Mouse (Mus musculus): ENCODE results near the gene Rab17. TPM values are rescaled to one million over a fixed set of nuclear protein-coding genes. Genes with fewer than 3 reads are reported as not detected.
A peak's percentile ranks its signal among the peaks of the same experiment; 100 is the strongest.

Rab17 gene
- polyA plus RNA-seq (2016; fragmentation: Nextera tagmentation; extraction: Ambion mirVana), result 0.21 TPM in 1 of 2 replicates, not detected in the other

DNA sequence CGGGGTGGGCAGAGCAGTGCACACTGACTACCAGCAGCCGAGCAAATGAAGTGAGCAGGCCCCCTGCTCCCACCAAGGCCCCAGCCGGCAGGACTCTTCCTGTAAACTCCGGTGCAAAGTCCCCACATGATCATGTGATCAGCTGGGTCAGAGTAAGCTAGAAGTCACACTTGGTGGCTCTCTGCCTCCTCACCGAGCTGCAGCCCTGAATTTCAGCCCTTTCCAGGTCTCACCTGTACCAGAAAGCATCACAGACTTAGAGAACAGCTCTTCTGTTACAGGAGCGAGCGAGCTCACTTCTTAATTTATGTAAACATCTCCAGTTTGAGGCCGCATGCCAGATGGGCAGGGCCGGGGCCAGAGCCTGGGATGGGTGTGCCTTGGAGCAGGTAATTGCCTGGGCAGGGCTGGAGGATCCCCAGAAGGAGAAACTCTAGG lies at the start of gene Rab17:
Rab17 (minus strand) TSS at position 315 of the 438 bp plus-strand sequence.
- Histone ChIP-seq H3K4me3 (replicated peaks) (no peak within 1 kb of the TSS), H3K27ac (no peak within 1 kb of the TSS), H3K36me3 (replicated peaks) (no peaks in the 10 kb centered on the region), H3K9ac (no peak within 1 kb of the TSS), H3K4me2 (no peak within 1 kb of the TSS), H3K27me3 (peaks cover 10% of the 10 kb centered on the region), H3K4me1 (peaks cover 23% of the 10 kb centered on the region), H3K9me3 (no peaks in the 10 kb centered on the region)
- ATAC-seq (ENCODE audit: low FRiP score), result no peak
- WGBS, result 46% methylated on average over 9 of the region's 9 CpGs

DNA sequence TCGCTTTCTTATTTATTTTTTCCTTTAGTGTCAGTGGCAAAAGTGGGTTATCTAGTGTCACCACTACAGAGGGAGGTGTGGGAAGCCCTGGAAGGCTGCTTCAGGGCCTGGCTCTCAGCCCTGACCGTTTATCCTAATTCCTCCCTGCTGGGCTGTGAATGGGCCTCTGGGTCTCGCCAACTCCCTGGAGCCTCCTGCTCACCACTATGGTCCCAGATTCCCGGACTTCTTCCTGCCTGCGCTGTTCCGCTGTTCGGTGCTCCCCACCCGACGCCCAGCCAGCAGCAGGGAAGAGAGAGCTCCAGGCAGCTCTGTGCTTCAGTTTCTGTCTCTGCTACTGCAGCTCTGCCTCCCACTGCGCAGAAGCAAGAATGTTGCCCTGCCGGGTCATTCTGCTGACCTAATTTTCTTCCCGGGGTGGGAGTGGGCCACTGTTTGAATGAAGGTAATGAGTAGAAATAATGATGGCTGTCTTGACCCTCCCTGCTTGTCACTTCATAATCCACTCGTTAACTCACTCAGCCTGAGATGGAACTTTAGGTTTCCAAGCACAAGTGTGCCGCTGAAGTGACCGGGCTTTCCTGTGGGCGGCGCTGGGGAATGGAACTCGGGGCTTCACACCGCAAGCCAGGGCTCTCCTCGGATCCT lies 47.8 kb upstream of the Rab17 start:
- Histone ChIP-seq H3K27ac (no peak overlapping the region), H3K9me3 (no peaks in the 10 kb centered on the region), H3K4me2 (peak overlapping the region; percentile 38), H3K4me3 (replicated peaks) (no peak overlapping the region), H3K36me3 (replicated peaks) (no peaks in the 10 kb centered on the region), H3K4me1 (peaks cover 11% of the 10 kb centered on the region), H3K27me3 (no peaks in the 10 kb centered on the region), H3K9ac (no peak overlapping the region)
- WGBS, result 12% methylated on average over 20 of the region's 20 CpGs
- ATAC-seq (ENCODE audit: low FRiP score), result no peak

DNA sequence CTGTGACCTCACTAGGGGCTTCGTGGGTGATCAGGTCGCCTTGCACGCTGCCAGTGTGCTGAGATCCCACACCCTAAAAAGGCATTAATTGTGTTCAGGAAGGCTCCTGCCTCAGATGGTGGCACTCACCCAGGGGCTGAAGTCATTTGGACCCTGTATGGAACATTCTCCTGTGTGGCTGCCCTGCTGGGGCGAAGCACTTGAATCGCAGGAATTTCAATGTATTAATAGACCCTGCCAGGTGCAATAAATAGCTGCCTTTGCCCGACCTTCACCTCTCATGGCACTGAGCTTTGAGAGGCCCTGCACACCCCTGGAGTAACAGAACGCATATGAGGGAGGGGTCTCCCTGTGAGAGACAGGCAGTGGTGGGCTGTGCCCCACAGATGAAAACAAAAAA lies 46.1 kb upstream of the Rab17 start:
- no peak overlapping the region for H3K4me3 ChIP-seq (replicated peaks)
- 69% methylated on average over 7 of the region's 7 CpGs for WGBS
- H3K9me3 ChIP-seq, result no peaks in the 10 kb centered on the region
- H3K9ac ChIP-seq, result no peak overlapping the region
- no peaks in the 10 kb centered on the region for H3K27me3 ChIP-seq
- no peaks in the 10 kb centered on the region for H3K36me3 ChIP-seq (replicated peaks)
- no peak for ATAC-seq (ENCODE audit: low FRiP score)
- H3K4me2 ChIP-seq, result no peak overlapping the region
- H3K4me1 ChIP-seq, result peaks cover 14% of the 10 kb centered on the region
- H3K27ac ChIP-seq, result no peak overlapping the region

DNA sequence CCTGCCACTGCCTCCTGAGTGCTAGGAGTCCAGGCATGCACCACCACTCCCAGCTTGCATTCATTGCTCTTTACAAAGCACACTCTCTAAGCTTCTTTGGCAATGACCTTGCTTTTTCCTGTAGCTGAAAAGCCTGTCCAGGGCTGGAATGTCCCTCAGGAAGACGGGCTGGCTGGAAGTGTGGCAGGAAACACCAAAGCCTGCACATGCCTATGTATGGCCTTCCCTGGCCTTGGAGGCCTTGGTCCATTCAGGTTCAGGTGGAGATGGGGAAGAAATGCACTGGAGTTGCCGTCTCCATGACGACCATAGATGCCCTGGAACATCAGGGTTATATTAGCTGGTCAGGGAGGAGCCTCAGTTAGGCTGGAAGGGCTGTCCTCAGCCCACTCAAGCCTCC lies 44.3 kb upstream of the Rab17 start:
- Histone ChIP-seq H3K27me3 (no peaks in the 10 kb centered on the region), H3K27ac (no peak overlapping the region), H3K9ac (no peak overlapping the region), H3K4me3 (replicated peaks) (no peak overlapping the region), H3K36me3 (replicated peaks) (no peaks in the 10 kb centered on the region), H3K9me3 (no peaks in the 10 kb centered on the region), H3K4me2 (no peak overlapping the region), H3K4me1 (peaks cover 14% of the 10 kb centered on the region)
- WGBS, result 81% methylated on average over 3 of the region's 3 CpGs
- no peak for ATAC-seq (ENCODE audit: low FRiP score)

DNA sequence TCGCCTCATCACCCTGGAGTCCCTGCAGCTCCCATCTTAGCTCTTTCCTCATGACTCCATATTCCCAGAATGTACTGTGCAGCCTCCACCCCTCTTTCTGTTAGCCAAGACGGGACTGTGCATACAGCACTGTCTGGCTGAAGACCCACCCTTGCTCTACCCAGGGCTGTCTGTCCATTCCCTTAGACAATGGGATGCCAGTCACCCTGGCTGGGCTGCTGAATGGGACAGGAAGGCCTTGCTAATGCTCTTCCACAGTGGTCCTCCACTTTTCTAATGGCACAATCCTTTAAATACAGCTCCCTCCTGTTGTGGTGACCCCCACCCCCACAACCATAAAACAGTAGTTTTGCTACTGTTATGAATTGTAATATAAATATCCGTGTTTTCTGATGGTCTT lies 41.9 kb upstream of the Rab17 start:
- WGBS, result 83% methylated on average over 3 of the region's 3 CpGs
- Histone ChIP-seq H3K27ac (no peak overlapping the region), H3K9me3 (no peaks in the 10 kb centered on the region), H3K4me2 (no peak overlapping the region), H3K4me3 (replicated peaks) (no peak overlapping the region), H3K36me3 (replicated peaks) (no peaks in the 10 kb centered on the region), H3K27me3 (no peaks in the 10 kb centered on the region), H3K4me1 (peaks cover 3% of the 10 kb centered on the region; the same call in 1 of the 2 replicates), H3K9ac (no peak overlapping the region)
- no peak for ATAC-seq (ENCODE audit: low FRiP score)

DNA sequence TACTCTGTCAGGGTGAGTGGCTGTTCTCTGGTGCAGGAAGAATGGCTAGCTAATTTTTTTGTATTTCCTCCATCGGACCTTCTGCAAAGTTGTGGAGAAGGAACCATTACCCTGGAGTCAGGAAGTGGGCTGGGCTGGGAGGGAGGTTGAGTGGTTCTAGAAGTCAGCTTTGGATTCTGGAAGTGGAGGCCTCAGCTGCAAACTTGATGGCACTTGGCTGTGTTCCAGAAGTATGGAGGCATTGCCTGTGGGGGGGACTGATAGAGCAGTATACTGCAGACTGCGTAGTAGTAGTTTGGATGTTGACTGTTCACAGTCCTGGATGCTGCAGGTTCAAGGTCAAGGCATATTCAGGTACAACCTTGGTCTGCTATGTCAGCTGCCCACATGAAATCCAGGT lies 41.3 kb upstream of the Rab17 start:
- H3K4me3 ChIP-seq (replicated peaks), result no peak overlapping the region
- no peak for ATAC-seq (ENCODE audit: low FRiP score)
- H3K27ac ChIP-seq, result no peak overlapping the region
- no peaks in the 10 kb centered on the region for H3K27me3 ChIP-seq
- no peak overlapping the region for H3K9ac ChIP-seq
- no peaks in the 10 kb centered on the region for H3K9me3 ChIP-seq
- peaks cover 3% of the 10 kb centered on the region; the same call in 1 of the 2 replicates for H3K4me1 ChIP-seq
- H3K36me3 ChIP-seq (replicated peaks), result no peaks in the 10 kb centered on the region
- H3K4me2 ChIP-seq, result no peak overlapping the region
- WGBS, result 97% methylated on average over 2 of the region's 2 CpGs

DNA sequence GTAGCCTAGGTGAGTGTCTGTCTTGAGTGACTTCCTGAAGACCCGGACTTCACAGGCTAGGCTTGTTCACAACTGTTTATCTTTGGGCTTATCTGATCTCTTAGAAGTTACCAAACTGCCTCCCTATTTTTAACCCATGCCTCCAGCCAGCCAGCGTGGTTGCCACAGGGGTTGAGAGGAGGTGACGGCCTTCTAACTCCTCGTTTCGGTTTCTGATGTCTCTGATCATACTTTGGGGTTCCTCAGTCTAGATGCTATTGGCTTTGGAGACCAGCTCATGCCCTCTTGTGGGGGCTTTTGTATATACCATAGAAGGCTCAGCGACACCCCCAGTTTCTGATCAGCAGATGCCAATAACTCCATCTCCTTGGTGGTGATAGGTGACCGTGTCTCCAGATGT lies 40.8 kb upstream of the Rab17 start:
- H3K27ac ChIP-seq, result no peak overlapping the region
- no peak overlapping the region for H3K4me3 ChIP-seq (replicated peaks)
- H3K27me3 ChIP-seq, result no peaks in the 10 kb centered on the region
- H3K4me1 ChIP-seq, result peaks cover 3% of the 10 kb centered on the region; the same call in 1 of the 2 replicates
- no peak overlapping the region for H3K9ac ChIP-seq
- H3K4me2 ChIP-seq, result no peak overlapping the region
- no peaks in the 10 kb centered on the region for H3K36me3 ChIP-seq (replicated peaks)
- H3K9me3 ChIP-seq, result no peaks in the 10 kb centered on the region
- ATAC-seq (ENCODE audit: low FRiP score), result no peak
- 97% methylated on average over 7 of the region's 7 CpGs for WGBS

DNA sequence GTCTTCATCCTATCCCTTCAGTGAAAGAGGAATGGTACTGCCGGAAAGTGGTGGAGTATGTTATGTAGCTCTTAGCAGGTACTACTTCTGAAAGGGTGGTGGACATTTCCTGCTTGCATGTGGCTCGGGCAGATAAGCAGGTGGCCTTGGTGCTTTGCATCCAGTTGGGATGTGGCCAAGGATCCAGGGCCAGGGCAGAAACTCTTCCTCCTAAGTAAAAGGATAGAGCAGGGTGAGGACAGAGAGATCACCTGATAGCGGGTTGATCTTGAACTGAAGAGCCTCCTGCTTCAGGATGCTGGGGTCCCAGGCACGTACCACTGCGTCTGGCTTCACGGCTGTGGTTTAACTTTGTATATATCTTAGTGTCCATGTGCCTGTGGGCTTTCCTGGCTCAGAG lies 39.8 kb upstream of the Rab17 start:
- Histone ChIP-seq H3K27me3 (no peaks in the 10 kb centered on the region), H3K4me3 (replicated peaks) (no peak overlapping the region), H3K4me2 (no peak overlapping the region), H3K9ac (no peak overlapping the region), H3K9me3 (no peaks in the 10 kb centered on the region), H3K36me3 (replicated peaks) (no peaks in the 10 kb centered on the region), H3K27ac (no peak overlapping the region), H3K4me1 (peaks cover 3% of the 10 kb centered on the region; the same call in 1 of the 2 replicates)
- 95% methylated on average over 6 of the region's 6 CpGs for WGBS
- ATAC-seq (ENCODE audit: low FRiP score), result no peak

DNA sequence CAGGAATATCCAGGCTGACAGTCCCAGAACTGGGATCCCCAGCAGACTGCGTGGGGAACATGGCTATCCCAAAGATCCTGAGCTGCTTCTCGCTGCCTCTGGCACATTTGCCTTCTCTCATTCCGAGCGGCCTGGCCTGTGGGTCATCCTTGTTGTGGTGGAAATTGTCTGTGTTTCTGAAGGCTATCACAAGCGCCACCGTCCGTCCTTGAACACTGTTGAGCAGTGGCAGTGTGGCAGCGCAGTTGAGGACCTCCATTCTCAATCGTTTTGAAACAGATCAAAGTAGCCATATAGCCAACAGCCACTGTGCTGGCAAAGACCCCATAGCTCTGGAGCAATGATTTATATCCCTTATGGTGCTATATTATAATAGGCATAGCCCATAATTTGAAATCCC lies 39.3 kb upstream of the Rab17 start:
- H3K9me3 ChIP-seq, result no peaks in the 10 kb centered on the region
- no peak overlapping the region for H3K4me3 ChIP-seq (replicated peaks)
- peaks cover 3% of the 10 kb centered on the region; the same call in 1 of the 2 replicates for H3K4me1 ChIP-seq
- no peak overlapping the region for H3K27ac ChIP-seq
- no peak overlapping the region for H3K4me2 ChIP-seq
- H3K27me3 ChIP-seq, result no peaks in the 10 kb centered on the region
- ATAC-seq (ENCODE audit: low FRiP score), result no peak
- no peaks in the 10 kb centered on the region for H3K36me3 ChIP-seq (replicated peaks)
- WGBS, result 92% methylated on average over 9 of the region's 9 CpGs
- no peak overlapping the region for H3K9ac ChIP-seq

DNA sequence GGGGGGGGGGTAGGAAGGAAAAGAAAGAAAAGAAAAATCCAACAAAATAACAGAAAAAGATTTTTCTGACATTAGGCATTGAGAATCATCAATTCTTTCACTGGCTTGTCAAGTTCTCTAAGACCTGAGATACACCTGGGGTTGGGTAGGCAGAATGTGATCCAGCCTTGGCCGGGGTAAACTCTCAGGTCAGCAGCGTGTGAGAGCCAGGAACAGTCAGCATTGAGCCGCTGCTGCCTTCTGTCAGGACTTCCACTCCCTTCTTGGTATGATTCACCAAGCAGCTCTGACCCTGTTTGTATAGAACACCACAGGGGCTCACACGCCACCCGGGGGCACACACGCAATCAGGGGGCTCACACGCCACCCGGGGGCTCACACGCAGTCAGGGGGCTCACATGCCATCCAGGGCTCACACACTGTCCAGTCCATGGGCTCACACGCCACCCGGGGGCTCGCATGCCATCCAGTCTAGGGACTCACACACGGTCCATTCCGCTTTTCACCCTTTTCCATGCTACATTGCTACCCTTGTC lies 38.8 kb upstream of the Rab17 start:
- H3K27ac ChIP-seq, result no peak overlapping the region
- no peak overlapping the region for H3K9ac ChIP-seq
- H3K4me2 ChIP-seq, result no peak overlapping the region
- H3K36me3 ChIP-seq (replicated peaks), result no peaks in the 10 kb centered on the region
- no peak for ATAC-seq (ENCODE audit: low FRiP score)
- H3K4me3 ChIP-seq (replicated peaks), result no peak overlapping the region
- no peaks in the 10 kb centered on the region for H3K27me3 ChIP-seq
- H3K4me1 ChIP-seq, result peaks cover 3% of the 10 kb centered on the region; the same call in 1 of the 2 replicates
- 95% methylated on average over 14 of the region's 14 CpGs for WGBS
- no peaks in the 10 kb centered on the region for H3K9me3 ChIP-seq

DNA sequence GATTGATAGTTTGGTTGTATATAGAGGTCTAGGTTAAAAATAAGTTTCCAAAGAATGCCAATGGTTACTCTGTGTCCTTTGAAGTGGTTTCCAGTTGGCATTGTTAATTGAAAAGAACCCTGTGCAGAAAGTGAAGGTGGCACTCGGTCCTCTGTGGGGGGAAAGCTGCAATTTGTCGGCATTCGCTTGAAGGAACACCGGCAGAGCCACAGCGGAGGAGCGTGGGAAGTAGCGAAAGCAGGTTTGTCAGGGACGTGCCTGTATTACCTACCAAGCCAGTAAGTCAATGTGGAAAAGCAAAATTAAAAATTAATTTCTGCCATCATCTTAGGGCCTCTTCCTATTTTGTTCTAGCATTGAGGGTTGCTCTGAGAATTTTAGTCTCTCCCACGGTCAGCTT lies 37.2 kb upstream of the Rab17 start:
- no peaks in the 10 kb centered on the region for H3K9me3 ChIP-seq
- H3K27ac ChIP-seq, result no peak overlapping the region
- no peak for ATAC-seq (ENCODE audit: low FRiP score)
- H3K9ac ChIP-seq, result no peak overlapping the region
- no peaks in the 10 kb centered on the region for H3K36me3 ChIP-seq (replicated peaks)
- H3K4me3 ChIP-seq (replicated peaks), result no peak overlapping the region
- H3K27me3 ChIP-seq, result no peaks in the 10 kb centered on the region
- 0 out of 2 replicates have a peak, but pooled peaks cover 3% of the 10 kb centered on the region for H3K4me1 ChIP-seq
- 86% methylated on average over 9 of the region's 9 CpGs for WGBS
- H3K4me2 ChIP-seq, result no peak overlapping the region

DNA sequence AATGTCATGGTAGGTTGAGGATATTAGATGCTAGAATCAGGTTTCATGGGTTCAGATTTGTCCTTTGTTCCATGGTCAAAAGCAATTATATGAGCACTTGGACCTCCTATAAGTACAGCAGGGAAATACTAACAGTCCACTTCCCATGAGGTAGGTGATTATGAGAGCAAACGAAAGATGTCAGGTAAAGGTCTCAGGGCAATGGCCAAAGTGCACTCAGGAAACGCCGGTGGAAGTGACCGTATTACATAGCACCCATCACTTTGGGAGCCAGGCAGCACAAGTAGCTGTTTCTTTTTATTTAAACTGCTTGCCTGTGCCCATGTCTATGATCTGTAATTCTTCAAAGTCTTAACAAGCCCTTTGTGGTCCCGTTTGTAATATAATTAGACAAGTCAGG lies 36.6 kb upstream of the Rab17 start:
- no peak for ATAC-seq (ENCODE audit: low FRiP score)
- H3K36me3 ChIP-seq (replicated peaks), result no peaks in the 10 kb centered on the region
- no peaks in the 10 kb centered on the region for H3K9me3 ChIP-seq
- H3K9ac ChIP-seq, result no peak overlapping the region
- H3K4me1 ChIP-seq, result 0 out of 2 replicates have a peak, but pooled peaks cover 3% of the 10 kb centered on the region
- WGBS, result 82% methylated on average over 5 of the region's 5 CpGs
- no peaks in the 10 kb centered on the region for H3K27me3 ChIP-seq
- H3K4me3 ChIP-seq (replicated peaks), result no peak overlapping the region
- H3K27ac ChIP-seq, result no peak overlapping the region
- no peak overlapping the region for H3K4me2 ChIP-seq
